Mouse (Mus musculus): ENCODE data around the gene Rmi1.

- TF ChIP-seq CTCF (IDR thresholded peaks at IDR 0.05; ENCODE audit: borderline replicate concordance, insufficient read depth, low read length) = no peak
- no peak for TF ChIP-seq POLR2A (IDR thresholded peaks at IDR 0.05; ENCODE audit: low read depth, low read length)
Observed at GRCm38 (mm10) chr13:58368835-58369234, 33.2 kb upstream of the Rmi1 start.
